Mouse (Mus musculus): ENCODE data around the gene Dgkz.

- no peak for TF ChIP-seq CTCF (IDR thresholded peaks at IDR 0.05; ENCODE audit: low read depth, low read length)
- no peak for TF ChIP-seq POLR2A (IDR thresholded peaks at IDR 0.05; ENCODE audit: borderline replicate concordance, low read depth, low read length)
Measured at GRCm38 (mm10) chr2:92007933-92008622, 32.4 kb upstream of the Dgkz start.
